Mouse (Mus musculus) cerebellum, postnatal 36 days (tissue): Measurements from ENCODE around the gene Rgs19.

ENCODE experiments used
- DNase-seq, 2 experiments: peaks; one replicate each; pipeline ENCODE4 v3.0.0; 2021 to 2022; ENCODE audit warnings: mixed read lengths in 2 of 2

Rgs19 gene

GRCm38 (mm10) chr2:181693339-181694280 lies at the start of gene Rgs19:
Gene Rgs19, minus strand, starts transcription at chr2:181693977.
- peak; percentile 63 to 72 for DNase-seq

DNA sequence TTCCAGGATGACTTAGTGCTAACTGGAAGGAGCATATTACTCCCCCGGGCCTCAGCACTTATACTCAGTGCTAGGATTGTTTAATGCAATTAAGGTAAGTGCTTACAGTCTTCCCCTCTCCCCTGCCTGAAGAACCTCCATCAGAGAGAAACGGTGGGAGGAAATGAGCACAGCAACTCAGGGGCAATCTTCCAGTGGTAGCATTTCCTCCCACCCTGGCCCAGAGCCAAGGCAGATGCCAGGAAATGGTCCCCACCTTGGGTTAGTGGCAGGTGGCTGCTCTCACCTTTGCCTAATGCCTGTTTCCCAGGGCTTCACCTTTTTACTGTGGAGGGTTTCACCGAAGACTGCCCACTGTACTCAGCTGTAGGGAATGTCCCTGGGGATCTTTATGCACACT lies 36.3 kb upstream of the Rgs19 start:
- DNase-seq = no peak

GRCm38 (mm10) chr2:181727659-181728262 lies 34.0 kb upstream of the Rgs19 start:
- DNase-seq = no peak

GRCm38 (mm10) chr2:181722213-181722612 lies 28.4 kb upstream of the Rgs19 start:
- DNase-seq = peak; percentile 37 to 50

- peak; percentile 64 to 68 for DNase-seq
Observed at GRCm38 (mm10) chr2:181721200-181721599, 27.4 kb upstream of the Rgs19 start.

DNA sequence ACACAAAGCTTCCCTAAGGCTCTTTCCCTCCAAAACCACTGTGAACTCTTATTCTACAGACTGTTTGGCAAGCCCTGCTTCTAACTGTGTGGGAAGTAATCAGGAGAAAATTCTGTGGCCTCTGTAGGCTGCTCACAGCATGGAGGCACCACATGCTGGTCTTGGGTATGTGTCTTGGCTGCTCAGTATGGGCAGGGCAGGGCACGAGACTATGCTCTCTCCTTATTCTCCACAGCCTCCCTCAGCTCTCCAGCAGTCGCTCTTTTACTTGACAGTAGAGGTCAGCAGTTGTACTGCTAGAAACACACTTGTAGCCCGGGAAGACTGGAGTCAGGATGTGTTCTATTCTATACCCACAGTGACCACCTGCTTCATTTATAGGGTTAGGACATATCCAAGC lies 26.3 kb upstream of the Rgs19 start:
- peak; percentile 40 to 47 for DNase-seq

DNA sequence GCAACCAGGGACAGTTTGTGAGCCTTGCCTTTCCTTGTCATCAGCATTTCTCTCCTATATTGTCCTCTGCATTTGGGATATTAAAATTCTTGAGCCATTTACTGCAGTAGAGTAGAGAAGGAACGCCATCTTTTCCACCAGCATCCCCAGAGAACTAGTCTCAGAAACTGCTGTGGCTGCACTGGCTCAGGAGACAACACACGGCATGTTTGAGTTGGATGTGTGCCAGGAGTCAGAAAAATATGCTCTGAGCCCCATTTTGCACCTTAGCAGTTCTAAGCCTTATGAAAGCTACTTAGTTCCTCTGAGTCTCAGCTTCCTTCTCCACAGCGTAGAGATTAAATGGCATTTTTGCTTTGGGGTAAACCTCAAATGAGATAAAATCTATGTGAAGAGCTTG lies 23.2 kb upstream of the Rgs19 start:
- DNase-seq = no peak

GRCm38 (mm10) chr2:181715382-181715781 lies 21.6 kb upstream of the Rgs19 start:
- no peak for DNase-seq

DNA sequence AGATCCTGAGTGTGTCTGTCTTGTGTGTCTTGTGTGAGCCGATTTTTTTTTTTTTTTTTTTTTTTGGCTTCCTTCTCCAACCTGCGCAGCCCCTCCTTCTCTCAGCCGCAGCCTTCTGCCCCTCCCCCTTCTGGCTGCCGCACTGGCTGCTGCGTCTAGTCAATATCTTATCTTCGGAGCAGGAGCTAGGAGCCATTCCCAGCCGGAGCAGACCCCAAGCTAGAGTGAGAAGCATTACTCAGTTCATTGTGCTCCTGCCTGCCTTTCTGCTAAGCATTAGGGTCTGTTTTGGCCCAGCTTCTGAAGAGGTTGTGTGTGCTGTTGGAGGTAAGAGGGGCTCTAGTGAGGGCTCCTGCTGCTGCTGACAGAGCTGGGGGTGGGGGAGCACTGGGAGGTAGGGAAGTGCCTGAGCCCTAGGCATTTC lies 21.1 kb upstream of the Rgs19 start, which contains the start of gene Oprl1:
Gene Oprl1 (plus strand): TSS at position 114 of the 424 bp plus-strand sequence.
- peak; percentile 34 to 37 for DNase-seq

DNA sequence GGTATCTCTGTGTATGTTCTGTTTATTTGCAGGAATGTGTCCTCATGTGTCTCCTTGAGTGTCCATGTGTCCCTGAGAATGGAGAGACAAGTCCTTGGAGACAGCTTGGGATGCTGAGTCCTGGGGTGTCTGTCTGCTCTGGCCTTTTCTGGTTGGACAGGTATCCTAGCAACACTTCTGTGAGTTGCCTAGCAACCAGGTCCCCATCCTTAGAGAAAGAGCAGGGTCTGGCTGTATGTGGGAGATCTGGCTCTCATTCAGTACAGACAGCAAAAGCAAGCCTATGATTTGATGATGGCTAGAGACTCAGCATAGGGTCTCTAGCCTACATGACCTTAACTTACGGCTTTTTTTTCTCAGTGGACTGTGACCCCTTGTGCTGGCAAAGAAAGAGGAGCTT lies 20.0 kb upstream of the Rgs19 start:
- peak; percentile 22 to 38 for DNase-seq

- DNase-seq = no peak
Observed at GRCm38 (mm10) chr2:181706668-181707067, 12.9 kb upstream of the Rgs19 start.

DNA sequence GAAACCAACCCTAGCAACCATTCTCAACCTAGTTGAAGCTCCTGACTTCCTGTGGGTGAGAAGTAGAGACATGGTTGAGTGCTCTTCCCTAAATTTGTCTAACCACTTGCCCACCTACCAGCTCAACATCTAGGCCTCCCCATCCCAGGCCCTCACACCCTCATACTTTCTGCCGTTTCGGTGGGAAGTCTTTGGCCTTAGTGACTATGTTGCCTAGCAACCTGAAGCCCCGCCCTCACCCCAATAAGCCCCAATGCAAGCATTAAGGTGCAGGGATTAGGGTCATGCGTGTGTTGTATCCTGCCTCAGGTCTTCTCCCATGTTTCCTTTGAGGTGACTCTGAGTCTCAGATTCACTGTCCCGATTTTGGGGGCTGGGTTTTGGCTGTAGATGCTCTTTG lies 4.5 kb upstream of the Rgs19 start, which contains the start of gene Lkaaear1:
Gene Lkaaear1 (minus strand): TSS at position 202 of the 400 bp plus-strand sequence.
- DNase-seq = no peak

- DNase-seq = no peak
Observed at GRCm38 (mm10) chr2:181696801-181697420, 3.1 kb upstream of the Rgs19 start.

DNA sequence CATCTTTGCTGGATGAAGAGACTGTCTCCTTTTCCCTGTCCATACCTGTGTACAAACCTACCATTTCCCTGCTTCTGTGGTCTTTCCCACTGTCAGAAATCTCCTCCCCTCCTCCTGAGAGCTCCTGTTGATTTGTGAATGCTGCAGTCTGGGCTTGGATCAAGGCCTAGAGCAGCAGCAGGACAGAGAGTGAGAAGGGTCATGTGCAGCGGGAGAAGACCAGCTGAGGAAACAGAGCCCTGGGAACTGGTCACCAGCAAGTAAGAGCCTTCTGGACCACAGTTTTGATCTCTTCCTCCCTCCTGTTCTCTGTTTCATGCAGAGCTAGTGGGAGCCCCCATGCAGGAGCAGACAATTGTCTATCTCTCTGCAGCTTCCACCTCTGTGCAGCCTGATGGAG lies 2.0 kb upstream of the Rgs19 start:
- DNase-seq = no peak

DNA sequence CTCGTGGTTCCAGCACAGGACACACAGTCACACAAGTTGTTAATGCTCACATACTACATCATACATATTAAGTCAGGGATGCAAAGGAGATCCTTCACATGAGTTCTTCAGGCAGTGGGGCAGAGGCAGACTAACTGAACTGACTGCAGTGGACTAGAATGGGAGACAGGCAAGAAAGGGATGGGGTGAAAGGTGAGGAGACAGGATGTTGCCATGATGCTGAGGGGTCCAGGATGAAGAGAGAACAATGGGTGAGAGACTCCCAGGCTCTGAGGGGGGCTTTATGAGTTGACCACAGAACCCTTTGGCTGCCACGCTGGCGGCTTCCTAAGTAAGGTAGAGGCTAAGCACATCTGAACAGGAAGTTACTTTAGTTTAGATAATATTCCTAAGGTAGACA lies 804 bp upstream of the Rgs19 start:
- DNase-seq = no peak

GRCm38 (mm10) chr2:181692304-181692703 lies 1.5 kb downstream of the Rgs19 start:
- no peak for DNase-seq

GRCm38 (mm10) chr2:181691571-181691970 lies 2.2 kb downstream of the Rgs19 start:
- no peak for DNase-seq

DNA sequence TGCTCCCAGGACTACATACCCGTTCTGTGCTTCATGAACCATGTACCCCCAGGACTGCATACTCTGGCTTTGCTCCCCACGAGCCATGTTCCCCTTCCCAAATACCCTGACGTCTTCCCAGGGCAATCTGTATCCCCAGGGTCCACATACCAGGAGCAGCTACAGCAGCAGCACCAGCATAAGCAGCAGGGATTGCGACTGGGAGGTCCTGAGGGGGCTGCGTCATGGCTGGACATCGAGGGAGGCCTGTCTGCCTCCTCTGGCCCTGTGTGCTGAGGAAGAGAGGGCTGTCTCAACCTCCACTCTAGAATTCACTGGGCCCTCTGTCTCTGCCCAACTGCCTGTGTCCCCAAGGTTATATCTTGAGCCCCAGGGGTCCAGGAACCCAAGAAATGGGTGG lies 2.7 kb downstream of the Rgs19 start:
- DNase-seq = no peak

GRCm38 (mm10) chr2:181689466-181690160 lies 4.2 kb downstream of the Rgs19 start:
- no peak for DNase-seq

DNA sequence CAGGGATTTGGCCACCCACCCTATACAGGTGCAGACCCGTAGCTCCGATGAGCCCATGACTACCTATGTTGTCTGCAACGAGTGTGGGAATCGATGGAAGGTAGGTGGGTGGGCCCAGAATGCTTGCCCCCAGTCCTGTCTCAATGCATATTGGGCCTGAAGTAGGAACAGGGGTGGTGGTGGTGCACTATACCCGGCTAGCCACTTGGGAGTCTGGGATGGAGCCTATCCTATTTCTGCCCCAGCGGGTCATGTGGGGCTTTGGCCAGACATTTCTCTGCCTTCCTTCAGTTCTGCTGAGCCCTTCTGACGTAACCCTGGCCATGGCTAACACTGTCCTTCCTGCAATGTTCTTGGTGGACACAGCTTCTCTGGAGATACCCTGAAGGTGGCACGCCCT lies 6.2 kb downstream of the Rgs19 start:
- DNase-seq = no peak

GRCm38 (mm10) chr2:181685686-181686085 lies 8.1 kb downstream of the Rgs19 start:
- DNase-seq = no peak

GRCm38 (mm10) chr2:181684713-181685112 lies 9.1 kb downstream of the Rgs19 start:
- DNase-seq = no peak

GRCm38 (mm10) chr2:181683381-181683780 lies 10.4 kb downstream of the Rgs19 start:
- no peak for DNase-seq
